Mouse (Mus musculus): ENCODE data around the gene Glt6d1. TPM values are rescaled to one million over a fixed set of nuclear protein-coding genes. Genes with fewer than 3 reads are reported as not detected.
"Not testable (repeated sequence)": the region's sequence is repeated elsewhere in the genome, so short reads cannot be mapped to it uniquely, and the experiment has no call there.

Glt6d1 gene
- polyA plus RNA-seq (2012; ENCODE audit: insufficient read depth, insufficient read length, missing spikeins) = not detected in 2 replicates

- H3K4me3 ChIP-seq (ENCODE audit: insufficient read depth, low read length); H3K4me1 ChIP-seq (ENCODE audit: control insufficient read depth, insufficient read depth, low read length); H3K27ac ChIP-seq (ENCODE audit: insufficient read depth, low read depth, low read length): not testable (repeated sequence)
Measured at GRCm38 (mm10) chr2:25815748-25816147, at the start of gene Glt6d1. Gene Glt6d1, minus strand, starts transcription at chr2:25815848.

GRCm38 (mm10) chr2:25865412-25865811 lies 49.8 kb upstream of the Glt6d1 start:
- Histone ChIP-seq H3K4me3 (ENCODE audit: insufficient read depth, low read length) (no peak overlapping the region), H3K4me1 (ENCODE audit: control insufficient read depth, insufficient read depth, low read length) (no peaks in the 10 kb centered on the region), H3K27ac (ENCODE audit: insufficient read depth, low read depth, low read length) (no peak overlapping the region)
- TF ChIP-seq CTCF (IDR thresholded peaks at IDR 0.05; ENCODE audit: low read depth, low read length) = no peak
- TF ChIP-seq POLR2A (IDR thresholded peaks at IDR 0.05; ENCODE audit: borderline replicate concordance, low read depth, low read length) = no peak

GRCm38 (mm10) chr2:25864230-25864629 lies 48.6 kb upstream of the Glt6d1 start:
- H3K4me1 ChIP-seq (ENCODE audit: control insufficient read depth, insufficient read depth, low read length) = no peaks in the 10 kb centered on the region
- no peak overlapping the region for H3K27ac ChIP-seq (ENCODE audit: insufficient read depth, low read depth, low read length)
- H3K4me3 ChIP-seq (ENCODE audit: insufficient read depth, low read length) = no peak overlapping the region
- TF ChIP-seq POLR2A (IDR thresholded peaks at IDR 0.05; ENCODE audit: borderline replicate concordance, low read depth, low read length) (no peak), CTCF (IDR thresholded peaks at IDR 0.05; ENCODE audit: low read depth, low read length) (no peak)

- TF ChIP-seq CTCF (IDR thresholded peaks at IDR 0.05; ENCODE audit: low read depth, low read length) (no peak), POLR2A (IDR thresholded peaks at IDR 0.05; ENCODE audit: borderline replicate concordance, low read depth, low read length) (no peak)
- Histone ChIP-seq H3K27ac (ENCODE audit: insufficient read depth, low read depth, low read length) (no peak within 1 kb of the TSS), H3K4me3 (ENCODE audit: insufficient read depth, low read length) (no peak within 1 kb of the TSS), H3K4me1 (ENCODE audit: control insufficient read depth, insufficient read depth, low read length) (no peaks in the 10 kb centered on the region)
Measured at GRCm38 (mm10) chr2:25863337-25864131, 47.9 kb upstream of the Glt6d1 start, which contains the start of gene Kcnt1. Gene Kcnt1, plus strand, starts transcription at chr2:25863734.

GRCm38 (mm10) chr2:25862696-25863270 lies 47.1 kb upstream of the Glt6d1 start:
- Histone ChIP-seq H3K4me1 (ENCODE audit: control insufficient read depth, insufficient read depth, low read length) (no peaks in the 10 kb centered on the region), H3K4me3 (ENCODE audit: insufficient read depth, low read length) (no peak overlapping the region), H3K27ac (ENCODE audit: insufficient read depth, low read depth, low read length) (no peak overlapping the region)
- TF ChIP-seq POLR2A (IDR thresholded peaks at IDR 0.05; ENCODE audit: borderline replicate concordance, low read depth, low read length) (no peak), CTCF (IDR thresholded peaks at IDR 0.05; ENCODE audit: low read depth, low read length) (no peak)

GRCm38 (mm10) chr2:25862038-25862437 lies 46.4 kb upstream of the Glt6d1 start:
- no peaks in the 10 kb centered on the region for H3K4me1 ChIP-seq (ENCODE audit: control insufficient read depth, insufficient read depth, low read length)
- H3K27ac ChIP-seq (ENCODE audit: insufficient read depth, low read depth, low read length) = no peak overlapping the region
- TF ChIP-seq CTCF (IDR thresholded peaks at IDR 0.05; ENCODE audit: low read depth, low read length) = no peak
- no peak for TF ChIP-seq POLR2A (IDR thresholded peaks at IDR 0.05; ENCODE audit: borderline replicate concordance, low read depth, low read length)
- no peak overlapping the region for H3K4me3 ChIP-seq (ENCODE audit: insufficient read depth, low read length)

GRCm38 (mm10) chr2:25859891-25860290 lies 44.2 kb upstream of the Glt6d1 start:
- Histone ChIP-seq H3K4me3 (ENCODE audit: insufficient read depth, low read length) (no peak overlapping the region), H3K27ac (ENCODE audit: insufficient read depth, low read depth, low read length) (no peak overlapping the region), H3K4me1 (ENCODE audit: control insufficient read depth, insufficient read depth, low read length) (no peaks in the 10 kb centered on the region)
- no peak for TF ChIP-seq POLR2A (IDR thresholded peaks at IDR 0.05; ENCODE audit: borderline replicate concordance, low read depth, low read length)
- no peak for TF ChIP-seq CTCF (IDR thresholded peaks at IDR 0.05; ENCODE audit: low read depth, low read length)

GRCm38 (mm10) chr2:25853998-25854397 lies 38.4 kb upstream of the Glt6d1 start:
- no peak overlapping the region for H3K4me3 ChIP-seq (ENCODE audit: insufficient read depth, low read length)
- H3K27ac ChIP-seq (ENCODE audit: insufficient read depth, low read depth, low read length) = no peak overlapping the region
- H3K4me1 ChIP-seq (ENCODE audit: control insufficient read depth, insufficient read depth, low read length) = peaks cover 9% of the 10 kb centered on the region
- no peak for TF ChIP-seq CTCF (IDR thresholded peaks at IDR 0.05; ENCODE audit: low read depth, low read length)
- no peak for TF ChIP-seq POLR2A (IDR thresholded peaks at IDR 0.05; ENCODE audit: borderline replicate concordance, low read depth, low read length)

- H3K4me1 ChIP-seq (ENCODE audit: control insufficient read depth, insufficient read depth, low read length) = peaks cover 9% of the 10 kb centered on the region
- TF ChIP-seq POLR2A (IDR thresholded peaks at IDR 0.05; ENCODE audit: borderline replicate concordance, low read depth, low read length) = no peak
- no peak for TF ChIP-seq CTCF (IDR thresholded peaks at IDR 0.05; ENCODE audit: low read depth, low read length)
- H3K4me3 ChIP-seq (ENCODE audit: insufficient read depth, low read length) = no peak overlapping the region
Measured at GRCm38 (mm10) chr2:25852626-25853025, 37.0 kb upstream of the Glt6d1 start.

GRCm38 (mm10) chr2:25850330-25850729 lies 34.7 kb upstream of the Glt6d1 start:
- Histone ChIP-seq H3K27ac (ENCODE audit: insufficient read depth, low read depth, low read length) (no peak overlapping the region), H3K4me1 (ENCODE audit: control insufficient read depth, insufficient read depth, low read length) (peaks cover 9% of the 10 kb centered on the region), H3K4me3 (ENCODE audit: insufficient read depth, low read length) (no peak overlapping the region)
- no peak for TF ChIP-seq POLR2A (IDR thresholded peaks at IDR 0.05; ENCODE audit: borderline replicate concordance, low read depth, low read length)
- peak; percentile 98 for TF ChIP-seq CTCF (IDR thresholded peaks at IDR 0.05; ENCODE audit: low read depth, low read length)

More at GRCm38 (mm10) chr2:25852626-25853025, 37.0 kb upstream of the Glt6d1 start:
- no peak overlapping the region for H3K27ac ChIP-seq (ENCODE audit: insufficient read depth, low read depth, low read length)

Measured in bone marrow macrophage, adult 2 months (primary cell).